Mouse (Mus musculus): ENCODE data around the gene Ski. TPM values are rescaled to one million over a fixed set of nuclear protein-coding genes. Genes with fewer than 3 reads are reported as not detected.

The Ski gene
- polyA plus RNA-seq, 1 experiment from 2014 or later: 14.1 TPM

DNA sequence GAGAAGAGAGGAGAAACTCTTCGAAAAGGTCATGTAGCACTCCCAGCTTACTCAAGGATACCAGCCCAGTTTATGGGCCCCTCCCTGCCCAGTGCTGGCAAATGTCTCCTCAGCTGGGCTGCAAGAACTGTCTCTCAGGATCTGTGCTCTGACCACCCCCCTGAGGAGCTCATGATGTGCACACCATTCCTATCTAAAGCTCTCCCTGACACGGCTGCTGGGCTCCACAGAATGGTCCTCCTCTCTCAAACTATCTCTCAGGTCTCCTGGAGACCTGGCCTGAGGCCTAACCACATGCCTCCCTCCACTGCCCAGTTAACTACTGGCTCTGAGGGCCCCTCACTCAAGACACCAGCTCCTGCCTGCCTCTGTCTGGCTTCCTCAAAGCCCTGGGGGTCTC lies 82.2 kb downstream of the Ski start:
- Histone ChIP-seq H3K4me3 (ENCODE audit: low read depth, low read length) (no peak overlapping the region), H3K4me2 (ENCODE audit: low read depth, low read length, severe bottlenecking) (no peak overlapping the region), H3K27ac (ENCODE audit: low read depth, low read length) (no peak overlapping the region), H3K36me3 (ENCODE audit: control insufficient read depth, insufficient read depth, low read length) (no peaks in the 10 kb centered on the region), H3K4me1 (replicated peaks; ENCODE audit: control insufficient read depth, insufficient read depth, low read length) (peaks cover 15% of the 10 kb centered on the region), H3K9ac (ENCODE audit: low read length) (no peak overlapping the region), H3K27me3 (ENCODE audit: control insufficient read depth, insufficient read depth, low read length) (no peaks in the 10 kb centered on the region), H3K9me3 (ENCODE audit: control insufficient read depth, low read length) (no peaks in the 10 kb centered on the region)
- 80% methylated on average over 2 of the region's 2 CpGs for WGBS
- no peak for ATAC-seq (replicated peaks; ENCODE audit: low FRiP score)
- DNase-seq (ENCODE audit: low spot score): no peak

DNA sequence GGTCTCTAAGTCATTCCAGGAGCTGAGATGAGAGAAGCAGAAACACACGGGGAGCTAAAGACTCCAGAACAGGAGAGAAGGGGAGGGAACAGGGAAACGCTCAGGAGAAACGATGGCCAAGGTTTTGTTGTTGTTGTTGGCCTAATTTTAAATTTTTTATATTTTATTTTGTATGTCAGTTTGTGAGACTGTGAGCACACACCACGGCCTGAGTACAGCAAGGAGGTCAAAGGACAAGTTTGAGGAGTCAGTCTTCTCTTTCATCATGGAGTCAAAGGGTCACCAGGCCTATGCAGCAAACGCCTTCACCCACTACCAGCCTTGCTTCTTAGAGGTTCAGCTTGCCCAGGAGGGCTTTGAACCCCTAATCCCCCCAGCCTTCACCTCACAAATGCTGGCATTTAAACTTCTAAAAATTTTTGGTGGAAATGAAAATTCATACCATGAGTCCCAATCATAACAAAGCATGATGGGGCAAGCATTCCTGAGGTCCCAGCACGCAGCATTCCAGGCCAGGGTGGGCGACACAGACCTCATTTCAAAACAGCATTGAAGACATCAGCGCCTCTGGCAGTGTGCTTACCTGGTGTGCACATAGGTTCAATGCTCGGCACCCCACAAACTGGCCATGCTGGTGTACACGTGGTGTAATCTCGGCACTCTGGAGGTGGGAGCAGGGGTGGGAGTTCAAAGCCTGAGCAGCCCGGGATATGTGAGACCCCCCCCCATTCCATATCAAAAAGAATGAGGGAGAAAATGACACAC lies 82.9 kb downstream of the Ski start:
- Histone ChIP-seq H3K27ac (ENCODE audit: low read depth, low read length) (no peak overlapping the region), H3K4me2 (ENCODE audit: low read depth, low read length, severe bottlenecking) (no peak overlapping the region), H3K27me3 (ENCODE audit: control insufficient read depth, insufficient read depth, low read length) (no peaks in the 10 kb centered on the region), H3K4me3 (ENCODE audit: low read depth, low read length) (no peak overlapping the region), H3K9me3 (ENCODE audit: control insufficient read depth, low read length) (no peaks in the 10 kb centered on the region), H3K4me1 (replicated peaks; ENCODE audit: control insufficient read depth, insufficient read depth, low read length) (peaks cover 14% of the 10 kb centered on the region), H3K9ac (ENCODE audit: low read length) (no peak overlapping the region), H3K36me3 (ENCODE audit: control insufficient read depth, insufficient read depth, low read length) (no peaks in the 10 kb centered on the region)
- no peak for ATAC-seq (replicated peaks; ENCODE audit: low FRiP score)
- WGBS: 84% methylated on average over 12 of the region's 12 CpGs
- no peak for DNase-seq (ENCODE audit: low spot score)

DNA sequence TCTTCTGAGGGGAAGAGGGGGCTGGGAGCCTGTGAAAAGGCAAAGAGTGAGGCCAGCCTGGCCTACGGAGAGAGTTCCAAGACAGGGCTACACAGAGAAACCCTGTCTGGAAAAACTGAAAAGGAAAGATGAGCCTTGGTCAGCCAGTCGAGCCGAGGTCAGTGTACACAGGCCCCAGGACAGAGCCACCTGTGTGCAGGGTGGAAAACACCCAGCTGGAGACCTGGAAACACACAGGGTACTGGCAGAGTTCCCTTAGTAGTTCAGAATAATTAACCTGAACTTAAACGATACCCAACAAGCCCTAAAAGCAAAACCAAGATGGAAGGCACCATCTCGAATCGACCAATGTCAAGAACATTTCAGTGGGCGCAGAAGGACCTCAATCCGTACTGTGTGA lies 83.9 kb downstream of the Ski start:
- DNase-seq (ENCODE audit: low spot score) (no peak), ATAC-seq (replicated peaks; ENCODE audit: low FRiP score) (no peak)
- Histone ChIP-seq H3K27ac (ENCODE audit: low read depth, low read length) (no peak overlapping the region), H3K9ac (ENCODE audit: low read length) (no peak overlapping the region), H3K4me3 (ENCODE audit: low read depth, low read length) (no peak overlapping the region), H3K4me2 (ENCODE audit: low read depth, low read length, severe bottlenecking) (no peak overlapping the region), H3K27me3 (ENCODE audit: control insufficient read depth, insufficient read depth, low read length) (no peaks in the 10 kb centered on the region), H3K4me1 (replicated peaks; ENCODE audit: control insufficient read depth, insufficient read depth, low read length) (peaks cover 11% of the 10 kb centered on the region), H3K9me3 (ENCODE audit: control insufficient read depth, low read length) (no peaks in the 10 kb centered on the region), H3K36me3 (ENCODE audit: control insufficient read depth, insufficient read depth, low read length) (no peaks in the 10 kb centered on the region)
- WGBS: 81% methylated on average over 8 of the region's 8 CpGs

DNA sequence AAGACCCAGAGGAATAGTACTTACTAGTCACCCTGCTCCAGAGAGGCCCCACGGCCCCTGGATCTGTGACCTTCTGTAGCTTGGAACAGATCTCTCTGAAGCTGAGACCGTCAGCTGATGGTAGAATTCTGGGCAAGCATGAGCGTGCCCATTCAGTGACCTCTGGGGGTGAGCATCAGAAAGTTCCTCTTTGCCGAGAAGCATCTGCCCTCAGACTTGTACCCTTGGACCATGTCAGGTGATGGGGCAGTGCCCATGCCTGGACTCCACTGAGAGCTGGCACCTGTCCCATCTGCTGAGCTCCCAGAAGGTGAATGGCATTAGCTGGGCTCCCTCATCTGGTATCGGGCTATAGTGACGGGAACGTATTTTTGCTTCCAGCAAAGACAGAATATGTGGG lies 84.5 kb downstream of the Ski start:
- no peaks in the 10 kb centered on the region for H3K27me3 ChIP-seq (ENCODE audit: control insufficient read depth, insufficient read depth, low read length)
- no peaks in the 10 kb centered on the region for H3K9me3 ChIP-seq (ENCODE audit: control insufficient read depth, low read length)
- no peak overlapping the region for H3K4me3 ChIP-seq (ENCODE audit: low read depth, low read length)
- DNase-seq (ENCODE audit: low spot score) (no peak), ATAC-seq (replicated peaks; ENCODE audit: low FRiP score) (no peak)
- H3K27ac ChIP-seq (ENCODE audit: low read depth, low read length): no peak overlapping the region
- 90% methylated on average over 7 of the region's 7 CpGs for WGBS
- H3K9ac ChIP-seq (ENCODE audit: low read length): no peak overlapping the region
- no peak overlapping the region for H3K4me2 ChIP-seq (ENCODE audit: low read depth, low read length, severe bottlenecking)
- no peaks in the 10 kb centered on the region for H3K36me3 ChIP-seq (ENCODE audit: control insufficient read depth, insufficient read depth, low read length)
- H3K4me1 ChIP-seq (replicated peaks; ENCODE audit: control insufficient read depth, insufficient read depth, low read length): peaks cover 12% of the 10 kb centered on the region; the same call in 1 of the 2 replicates

DNA sequence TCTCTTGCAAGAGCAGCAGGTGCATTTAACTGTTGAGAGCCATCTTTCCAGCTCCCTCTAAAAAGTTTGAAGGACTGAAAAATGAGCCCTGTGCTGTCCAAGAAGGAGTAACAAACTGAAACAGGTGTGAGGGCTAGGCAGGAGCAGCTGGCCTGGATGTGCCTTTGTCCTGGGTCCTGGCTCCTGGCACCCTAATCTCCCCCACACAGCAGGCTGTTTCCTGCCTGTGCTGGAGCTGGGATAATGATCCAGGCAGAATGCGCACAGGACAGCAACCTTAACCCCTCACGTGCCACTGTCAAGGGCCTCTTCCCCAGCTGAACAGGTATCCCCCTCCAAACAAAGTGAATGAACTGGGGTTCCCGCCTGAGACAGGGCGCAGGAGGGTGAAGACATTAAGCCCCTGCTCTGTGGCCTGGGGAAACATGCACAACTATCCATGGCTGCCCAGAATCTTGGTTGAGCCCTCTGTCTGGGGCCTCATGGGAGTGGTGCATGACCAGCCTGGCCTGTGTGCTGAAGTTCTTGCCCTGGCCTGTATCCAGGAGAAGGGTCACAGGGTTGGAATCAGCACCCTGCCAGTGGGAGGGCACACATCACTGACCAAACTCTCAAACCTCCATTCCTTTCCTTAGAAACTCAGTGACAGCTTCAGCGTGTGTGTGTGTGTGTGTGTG lies 86.3 kb downstream of the Ski start:
- Histone ChIP-seq H3K4me1 (replicated peaks; ENCODE audit: control insufficient read depth, insufficient read depth, low read length) (peaks cover 12% of the 10 kb centered on the region; the same call in 1 of the 2 replicates), H3K4me2 (ENCODE audit: low read depth, low read length, severe bottlenecking) (no peak overlapping the region), H3K27me3 (ENCODE audit: control insufficient read depth, insufficient read depth, low read length) (no peaks in the 10 kb centered on the region), H3K9ac (ENCODE audit: low read length) (no peak overlapping the region), H3K4me3 (ENCODE audit: low read depth, low read length) (no peak overlapping the region), H3K27ac (ENCODE audit: low read depth, low read length) (no peak overlapping the region), H3K36me3 (ENCODE audit: control insufficient read depth, insufficient read depth, low read length) (no peaks in the 10 kb centered on the region), H3K9me3 (ENCODE audit: control insufficient read depth, low read length) (no peaks in the 10 kb centered on the region)
- 56% methylated on average over 5 of the region's 5 CpGs for WGBS
- peak; percentile 45 for DNase-seq (ENCODE audit: low spot score)
- ATAC-seq (replicated peaks; ENCODE audit: low FRiP score): no peak; the same call in 1 of the 2 replicates

DNA sequence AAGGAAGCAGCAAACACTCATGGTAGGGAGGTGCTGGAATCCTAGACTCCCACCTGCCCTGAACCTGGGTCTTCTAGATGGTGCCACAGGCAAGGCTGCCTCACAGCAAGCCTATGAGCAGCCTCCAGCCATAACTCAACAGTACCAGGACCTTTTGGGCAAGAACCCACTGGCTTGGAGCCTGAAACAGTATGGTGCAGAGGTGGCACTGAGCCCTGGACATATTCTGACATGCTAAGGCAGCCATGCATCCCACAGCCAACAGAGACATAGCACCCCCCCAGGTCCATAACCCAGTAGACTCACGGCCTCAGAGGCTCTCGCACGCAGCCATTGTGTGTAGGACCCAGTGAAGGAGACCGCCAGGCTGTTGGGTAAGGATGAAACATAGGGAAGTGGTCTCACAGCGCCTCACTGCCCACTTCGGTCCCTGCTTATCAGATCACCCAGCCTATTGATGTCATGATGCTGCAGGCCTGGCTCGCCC lies 87.7 kb downstream of the Ski start:
- Histone ChIP-seq H3K4me3 (ENCODE audit: low read depth, low read length) (no peak overlapping the region), H3K36me3 (ENCODE audit: control insufficient read depth, insufficient read depth, low read length) (no peaks in the 10 kb centered on the region), H3K4me1 (replicated peaks; ENCODE audit: control insufficient read depth, insufficient read depth, low read length) (peaks cover 12% of the 10 kb centered on the region; the same call in 1 of the 2 replicates), H3K4me2 (ENCODE audit: low read depth, low read length, severe bottlenecking) (no peak overlapping the region), H3K9ac (ENCODE audit: low read length) (no peak overlapping the region), H3K27ac (ENCODE audit: low read depth, low read length) (no peak overlapping the region), H3K9me3 (ENCODE audit: control insufficient read depth, low read length) (no peaks in the 10 kb centered on the region), H3K27me3 (ENCODE audit: control insufficient read depth, insufficient read depth, low read length) (no peaks in the 10 kb centered on the region)
- no peak for DNase-seq (ENCODE audit: low spot score)
- no peak for ATAC-seq (replicated peaks; ENCODE audit: low FRiP score)
- 86% methylated on average over 7 of the region's 7 CpGs for WGBS

DNA sequence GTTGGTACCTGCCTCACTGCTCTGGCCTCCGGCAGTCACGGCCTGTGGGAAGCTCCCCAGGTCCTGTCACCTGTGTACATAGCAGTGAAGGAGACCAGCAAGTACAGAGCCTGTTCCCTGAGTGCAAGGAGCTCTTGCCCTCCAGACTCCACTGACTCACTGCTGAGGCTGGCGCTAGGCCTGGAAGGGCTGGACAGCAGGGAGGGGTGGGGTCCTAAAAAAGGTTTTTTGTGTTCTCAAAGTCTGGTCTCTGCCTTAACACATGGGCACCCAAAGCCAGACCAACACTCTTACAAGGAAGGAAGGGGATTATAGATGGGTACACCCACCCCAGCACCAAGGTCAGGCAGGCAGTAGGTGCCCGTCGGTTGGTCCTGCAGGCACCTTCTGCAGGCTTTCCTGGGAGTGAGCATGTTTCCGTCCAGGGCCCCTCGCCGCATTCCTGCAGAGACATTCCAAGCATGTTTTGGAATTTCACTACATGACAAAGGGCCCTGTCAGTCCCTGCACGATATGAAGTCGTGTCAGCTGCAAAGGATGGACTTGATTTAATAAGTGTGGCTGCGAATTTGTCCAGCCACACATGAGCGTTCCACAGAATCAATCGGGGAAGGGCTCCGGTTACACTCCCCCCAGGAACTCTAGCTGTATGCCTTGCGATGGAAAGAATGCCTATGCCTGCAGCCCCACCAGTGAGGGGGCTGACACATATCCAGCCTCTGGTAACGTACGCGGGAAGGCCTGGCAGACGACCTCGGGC lies 88.6 kb downstream of the Ski start:
- no peak overlapping the region for H3K4me2 ChIP-seq (ENCODE audit: low read depth, low read length, severe bottlenecking)
- ATAC-seq (replicated peaks; ENCODE audit: low FRiP score) (no peak), DNase-seq (ENCODE audit: low spot score) (peak; percentile 61)
- no peak overlapping the region for H3K4me3 ChIP-seq (ENCODE audit: low read depth, low read length)
- H3K9ac ChIP-seq (ENCODE audit: low read length): no peak overlapping the region
- H3K9me3 ChIP-seq (ENCODE audit: control insufficient read depth, low read length): no peaks in the 10 kb centered on the region
- H3K27ac ChIP-seq (ENCODE audit: low read depth, low read length): peak overlapping the region; percentile 18; the same call in 1 of the 2 replicates
- H3K27me3 ChIP-seq (ENCODE audit: control insufficient read depth, insufficient read depth, low read length): no peaks in the 10 kb centered on the region
- peaks cover 12% of the 10 kb centered on the region; the same call in 1 of the 2 replicates for H3K4me1 ChIP-seq (replicated peaks; ENCODE audit: control insufficient read depth, insufficient read depth, low read length)
- WGBS: 54% methylated on average over 20 of the region's 20 CpGs
- no peaks in the 10 kb centered on the region for H3K36me3 ChIP-seq (ENCODE audit: control insufficient read depth, insufficient read depth, low read length)

DNA sequence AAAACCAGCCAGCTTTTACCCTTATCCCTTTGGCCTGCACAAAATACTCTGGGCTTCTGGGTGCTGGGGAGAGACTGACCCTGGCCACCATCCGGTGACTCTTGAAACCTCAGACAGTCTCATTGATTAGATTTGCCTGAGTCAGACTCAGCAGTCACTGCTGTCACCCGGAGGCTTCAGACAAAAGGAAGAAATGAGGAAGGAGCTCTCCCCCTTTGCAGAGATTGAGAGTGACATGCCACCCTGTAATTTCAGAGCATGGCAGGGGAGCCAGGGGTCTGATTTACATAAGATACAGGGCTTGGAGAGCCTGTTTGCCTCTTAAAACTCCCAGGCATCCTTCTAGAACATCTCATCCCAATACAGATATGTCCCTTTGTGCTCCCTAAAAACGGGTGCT lies 89.2 kb downstream of the Ski start:
- Histone ChIP-seq H3K27ac (ENCODE audit: low read depth, low read length) (no peak overlapping the region), H3K27me3 (ENCODE audit: control insufficient read depth, insufficient read depth, low read length) (no peaks in the 10 kb centered on the region), H3K36me3 (ENCODE audit: control insufficient read depth, insufficient read depth, low read length) (no peaks in the 10 kb centered on the region), H3K9me3 (ENCODE audit: control insufficient read depth, low read length) (no peaks in the 10 kb centered on the region), H3K9ac (ENCODE audit: low read length) (no peak overlapping the region), H3K4me2 (ENCODE audit: low read depth, low read length, severe bottlenecking) (no peak overlapping the region), H3K4me1 (replicated peaks; ENCODE audit: control insufficient read depth, insufficient read depth, low read length) (peaks cover 12% of the 10 kb centered on the region; the same call in 1 of the 2 replicates), H3K4me3 (ENCODE audit: low read depth, low read length) (no peak overlapping the region)
- DNase-seq (ENCODE audit: low spot score) (no peak), ATAC-seq (replicated peaks; ENCODE audit: low FRiP score) (no peak)
- WGBS: 50% methylated on average over 3 of the region's 3 CpGs
